Mouse (Mus musculus) testis, adult 2 months (tissue): Measurements from ENCODE around the gene Olfr1166.
"Not testable (repeated sequence)": the region's sequence is repeated elsewhere in the genome, so short reads cannot be mapped to it uniquely, and the experiment has no call there.

Experiments
- CTCF ChIP-seq: fragments of 200-500 bp; IDR thresholded peaks from 2 replicates; pipeline ENCODE4 v1.5.1; 2012; ENCODE audit warnings: low read depth, mild to moderate bottlenecking, inconsistent platforms, low read length, moderate library complexity; ENCODE audit not compliant: control insufficient read depth, insufficient read depth, insufficient replicate concordance
- POLR2A ChIP-seq: fragments of 200-500 bp; IDR thresholded peaks from 2 replicates; pipeline ENCODE4 v1.6.1; 2012; ENCODE audit warnings: low read depth, mild to moderate bottlenecking, inconsistent platforms, low read length, moderate library complexity; ENCODE audit not compliant: control insufficient read depth

DNA sequence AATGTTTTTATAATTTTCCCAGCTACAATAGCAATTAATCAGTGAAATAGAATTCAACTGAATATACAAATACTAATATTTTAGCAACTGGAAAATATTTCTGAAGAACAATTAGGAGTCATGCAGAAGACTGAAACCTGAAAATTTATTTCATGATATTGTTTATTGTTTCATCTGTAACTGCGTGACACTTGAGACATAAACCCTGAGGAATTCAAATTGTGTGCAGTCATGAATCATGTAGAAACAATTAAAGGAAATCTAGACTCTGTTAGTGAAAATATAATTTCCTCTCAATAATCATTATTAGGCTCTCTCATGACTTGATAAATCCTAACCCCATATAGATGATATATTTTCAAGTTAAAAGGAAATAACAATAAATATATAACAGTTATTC lies 27.0 kb upstream of the Olfr1166 start, which contains the start of gene Olfr1167:
- not testable (repeated sequence) for TF ChIP-seq CTCF, POLR2A
